Mouse (Mus musculus) embryonic fibroblast, embryonic 13.5 days (primary cell): Measurements from ENCODE around the gene Fnbp1. TPM values are rescaled to one million over a fixed set of nuclear protein-coding genes. Genes with fewer than 3 reads are reported as not detected.
"Not testable (repeated sequence)": the region's sequence is repeated elsewhere in the genome, so short reads cannot be mapped to it uniquely, and the experiment has no call there.

Experiments used
- H3K27ac ChIP-seq: 2 replicates; pipeline ENCODE4 v1.5.1; 2012; ENCODE audit warnings: low read length, control low read depth, inconsistent platforms; ENCODE audit not compliant: insufficient read depth
- H3K4me1 ChIP-seq: 2 replicates; pipeline ENCODE4 v1.6.1; 2011; ENCODE audit warnings: low read length; ENCODE audit not compliant: control insufficient read depth, insufficient read depth
- H3K4me3 ChIP-seq: 2 replicates; pipeline ENCODE4 v1.5.1; 2011; ENCODE audit warnings: mild to moderate bottlenecking, control low read depth, low read length; ENCODE audit not compliant: insufficient read depth
- CTCF ChIP-seq: IDR thresholded peaks from 2 replicates; pipeline ENCODE4 v1.5.1; 2011; ENCODE audit warnings: mild to moderate bottlenecking, control low read depth, low read length, moderate library complexity, borderline replicate concordance; ENCODE audit not compliant: insufficient read depth
- POLR2A ChIP-seq: IDR thresholded peaks from 2 replicates; pipeline ENCODE4 v1.6.1; 2011; ENCODE audit warnings: low read depth, mild to moderate bottlenecking, control low read depth, low read length, moderate library complexity
- polyA plus RNA-seq: library from polyadenylated mRNA; stranded (reverse); fragments of >200 nt; gene quantifications from 2 replicates; pipeline ENCODE4 v1.2.4, GENCODE M21; 2011; ENCODE audit warnings: low read depth; ENCODE audit not compliant: missing spikeins, insufficient read length

Gene Fnbp1
- polyA plus RNA-seq, 1 experiment: 75.6 TPM

DNA sequence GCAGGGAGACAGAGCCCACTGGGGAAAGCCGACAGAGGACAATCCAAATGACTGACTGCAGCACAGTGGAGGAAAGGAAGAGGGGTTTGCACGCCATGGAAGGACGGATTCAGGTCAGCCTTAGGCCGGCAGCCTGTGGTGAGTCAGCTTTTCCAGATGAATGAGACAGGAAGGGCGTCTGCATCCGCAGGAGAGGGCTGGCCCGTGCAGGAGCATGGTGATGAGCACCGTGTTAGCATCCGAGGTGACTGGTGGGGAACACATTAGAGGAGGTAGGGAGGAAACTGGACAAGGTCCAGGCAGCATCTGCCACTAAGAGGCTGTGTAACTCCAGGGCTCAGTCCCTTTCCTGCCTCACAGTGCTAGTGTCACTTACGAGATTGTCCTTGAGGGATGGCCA is 27.2 kb upstream of the Fnbp1 start:
- Histone ChIP-seq H3K27ac (no peak overlapping the region), H3K4me1 (peaks cover 13% of the 10 kb centered on the region), H3K4me3 (no peak overlapping the region)
- no peak for TF ChIP-seq CTCF

DNA sequence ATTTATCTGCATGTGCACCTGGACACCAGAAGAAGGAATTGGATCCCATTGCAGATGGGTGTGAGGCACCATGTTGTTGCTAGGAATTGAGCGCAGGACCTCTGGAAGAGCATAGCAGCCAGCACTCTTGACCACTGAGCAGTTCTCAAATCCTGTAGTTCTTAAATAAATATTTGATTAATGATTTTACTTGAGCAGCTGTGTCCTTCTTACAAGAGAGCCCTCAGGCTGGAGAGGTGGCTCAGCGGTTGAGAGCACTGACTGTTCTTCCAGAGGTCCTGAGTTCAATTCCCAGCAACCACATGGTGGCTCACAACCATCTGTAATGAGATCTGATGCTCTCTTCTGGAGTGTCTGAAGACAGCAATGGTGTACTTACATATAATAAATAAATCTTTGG is 25.8 kb upstream of the Fnbp1 start:
- H3K4me3 ChIP-seq, H3K27ac ChIP-seq: not testable (repeated sequence)
- H3K4me1 ChIP-seq: peaks cover 14% of the 10 kb centered on the region

DNA sequence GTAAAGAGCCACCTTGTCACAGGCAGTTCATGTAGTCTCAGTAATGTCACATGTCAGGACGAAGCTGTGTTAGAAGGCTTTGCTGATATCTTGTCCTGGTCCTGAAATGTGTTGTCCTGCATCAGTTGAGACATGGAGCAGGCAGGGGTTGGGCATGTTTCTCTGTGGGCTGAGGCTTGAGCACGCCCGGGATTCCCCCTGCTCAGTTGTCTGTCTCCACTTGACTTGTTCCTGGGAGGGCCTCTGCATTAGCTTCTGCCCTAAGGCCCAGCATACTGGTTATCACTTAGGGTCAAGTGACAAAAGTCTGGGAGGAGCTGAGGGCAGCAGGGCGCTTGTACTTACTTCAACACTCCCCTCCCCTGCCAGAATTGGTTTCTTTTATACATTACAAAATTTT is 23.7 kb upstream of the Fnbp1 start:
- TF ChIP-seq POLR2A (no peak), CTCF (no peak)
- Histone ChIP-seq H3K27ac (peak overlapping the region; percentile 4; the same call in 1 of the 2 replicates), H3K4me1 (peaks cover 14% of the 10 kb centered on the region), H3K4me3 (no peak overlapping the region)

DNA sequence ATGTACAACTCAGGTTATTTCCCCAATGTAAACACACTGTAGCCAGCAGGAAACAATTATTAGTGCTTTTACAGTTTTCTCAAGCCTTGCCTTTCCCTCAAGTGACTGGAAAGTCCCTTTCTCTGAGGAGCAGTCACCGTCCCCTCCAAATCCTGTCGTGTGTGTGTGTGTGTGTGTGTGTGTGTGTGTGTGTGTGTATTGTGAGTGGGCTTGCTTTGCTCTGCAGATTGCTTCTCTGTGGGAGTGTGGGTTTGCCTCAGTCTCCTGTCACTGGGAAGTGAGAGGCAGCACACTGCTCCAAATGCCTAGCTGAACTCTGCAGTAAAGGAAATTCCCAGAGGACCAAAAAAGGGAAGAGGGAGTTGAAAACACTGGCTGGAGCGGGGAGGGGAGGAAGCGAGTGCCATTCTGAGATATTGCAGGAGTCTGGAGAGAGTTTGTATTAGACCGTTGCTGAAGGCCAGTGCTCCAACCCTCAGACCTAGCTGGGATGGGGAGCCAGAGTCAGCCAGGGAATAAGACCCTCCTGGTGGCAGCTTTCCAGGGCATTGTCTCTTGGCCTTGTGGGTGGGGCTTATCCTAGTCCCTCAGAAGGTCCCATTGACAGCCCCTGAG is 23.1 kb upstream of the Fnbp1 start:
- H3K4me1 ChIP-seq: peaks cover 14% of the 10 kb centered on the region
- TF ChIP-seq CTCF (no peak), POLR2A (no peak)
- H3K4me3 ChIP-seq: no peak overlapping the region
- peak overlapping the region; percentile 4; the same call in 1 of the 2 replicates for H3K27ac ChIP-seq

DNA sequence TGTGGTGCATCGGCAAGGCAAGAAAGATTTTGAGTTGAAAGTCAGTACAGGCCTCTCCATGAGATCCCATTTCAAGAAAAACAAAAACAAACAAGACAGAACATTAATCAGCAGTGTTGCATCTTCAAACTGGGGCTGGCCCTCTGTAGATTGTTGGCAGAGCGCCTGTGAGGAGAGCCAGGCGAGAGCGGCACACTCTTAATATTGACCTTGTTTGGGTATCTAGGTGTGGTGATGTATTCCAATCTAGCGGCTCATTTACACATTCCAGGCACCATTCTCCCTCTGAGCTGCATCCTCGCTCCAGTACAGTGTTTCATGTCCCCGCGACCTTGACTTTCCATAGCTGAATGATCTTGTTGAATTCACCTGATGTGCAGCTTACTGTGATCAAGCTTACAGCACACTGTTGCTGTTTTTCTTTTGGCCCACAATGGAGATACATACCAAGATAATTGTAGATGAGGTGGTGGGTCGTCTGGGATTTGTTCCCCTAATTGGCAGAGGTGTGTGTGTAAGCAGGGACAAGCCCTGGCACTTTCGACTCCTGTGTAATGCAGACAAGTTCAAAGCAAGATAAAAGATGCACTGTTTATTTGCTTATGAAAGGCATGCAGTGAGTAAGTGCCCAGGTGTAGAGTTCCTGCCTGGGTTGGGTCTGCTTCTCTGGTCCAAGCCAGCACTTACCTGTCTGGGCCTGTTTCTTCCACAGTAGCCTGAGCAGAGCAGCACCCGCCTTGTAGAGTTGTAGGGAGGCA is 21.7 kb upstream of the Fnbp1 start:
- TF ChIP-seq CTCF (no peak), POLR2A (no peak)
- no peak overlapping the region for H3K4me3 ChIP-seq
- H3K27ac ChIP-seq: no peak overlapping the region
- peaks cover 14% of the 10 kb centered on the region for H3K4me1 ChIP-seq

DNA sequence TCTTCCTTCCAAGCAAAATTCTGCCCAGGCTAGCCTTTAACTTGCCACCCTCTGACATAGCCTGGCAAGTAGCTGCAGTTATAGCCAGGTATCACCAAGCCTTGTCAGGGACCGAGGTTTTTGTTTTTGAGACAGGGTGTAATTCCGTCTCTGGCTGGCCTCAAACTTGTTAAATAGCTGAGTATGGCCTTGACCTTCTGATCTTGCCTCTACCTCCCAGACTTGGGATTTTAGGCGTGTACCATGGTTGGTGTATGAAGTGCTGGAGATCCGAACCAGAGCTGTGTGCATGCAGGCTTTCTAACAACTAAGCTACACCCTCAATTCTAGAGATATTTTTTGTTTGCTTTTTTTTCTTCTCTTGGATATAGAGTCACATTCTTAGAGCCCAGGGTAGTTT is 19.8 kb upstream of the Fnbp1 start:
- no peak for TF ChIP-seq POLR2A
- no peak for TF ChIP-seq CTCF
- Histone ChIP-seq H3K4me1 (peaks cover 14% of the 10 kb centered on the region), H3K27ac (no peak overlapping the region), H3K4me3 (no peak overlapping the region)

DNA sequence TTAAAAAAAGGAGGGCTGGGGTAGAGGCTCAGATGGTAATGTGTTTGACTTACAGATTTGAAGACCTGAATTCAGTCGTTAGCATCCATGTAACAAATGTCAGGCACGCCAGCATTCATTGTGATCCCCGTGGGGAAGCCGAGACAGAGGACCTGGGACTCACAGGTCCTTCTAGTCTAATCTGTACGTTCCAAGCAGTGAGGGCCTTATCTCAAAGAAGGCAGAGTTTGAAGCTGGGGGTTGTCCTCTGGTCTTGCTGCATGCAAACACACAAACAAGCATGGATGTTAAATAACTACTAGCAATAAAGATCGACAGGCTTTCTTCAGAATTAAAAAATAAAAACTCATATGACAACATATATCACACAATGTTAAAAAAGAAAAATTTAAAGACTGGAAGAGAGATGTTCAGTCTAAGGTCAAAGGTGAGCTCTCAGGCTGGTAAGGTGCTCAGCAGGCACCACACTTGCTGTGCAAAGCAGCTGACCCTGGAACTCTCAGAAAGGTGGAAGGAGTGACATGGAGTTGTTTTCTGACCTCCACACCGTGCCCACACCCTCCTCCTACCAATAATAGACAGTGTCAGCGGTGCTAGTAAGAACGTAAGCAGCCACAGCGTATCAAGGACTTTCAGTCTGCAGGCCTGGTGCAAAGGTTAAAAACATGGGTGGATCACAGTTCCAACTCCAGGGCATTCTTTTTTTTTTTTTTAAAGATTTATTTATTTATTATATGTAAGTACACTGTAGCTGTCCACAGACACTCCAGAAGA is 18.5 kb upstream of the Fnbp1 start:
- Histone ChIP-seq H3K4me3 (no peak overlapping the region), H3K4me1 (peaks cover 12% of the 10 kb centered on the region), H3K27ac (no peak overlapping the region)
- TF ChIP-seq CTCF: no peak

DNA sequence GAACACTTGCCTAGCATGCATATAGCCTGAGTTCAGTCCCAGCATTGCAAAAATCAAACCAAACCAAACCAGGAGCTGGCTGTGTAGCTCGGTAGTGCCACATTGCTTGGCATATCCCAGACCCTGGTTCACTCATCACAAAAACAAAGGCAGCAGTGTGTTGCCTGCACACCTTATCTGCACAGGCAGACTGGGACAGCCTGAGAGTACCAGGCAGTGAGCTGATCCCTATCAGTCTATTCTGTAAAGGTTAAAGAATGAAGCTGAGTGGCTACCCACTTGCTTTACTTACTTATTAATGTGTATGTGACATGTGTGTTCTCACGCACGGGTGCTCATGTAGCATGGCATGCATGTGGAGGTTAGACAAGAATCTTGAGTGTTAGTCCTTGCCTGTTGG is 15.0 kb upstream of the Fnbp1 start:
- H3K27ac ChIP-seq: no peak overlapping the region
- no peak overlapping the region for H3K4me3 ChIP-seq
- TF ChIP-seq CTCF: no peak
- no peak for TF ChIP-seq POLR2A
- H3K4me1 ChIP-seq: peaks cover 2% of the 10 kb centered on the region; the same call in 1 of the 2 replicates

DNA sequence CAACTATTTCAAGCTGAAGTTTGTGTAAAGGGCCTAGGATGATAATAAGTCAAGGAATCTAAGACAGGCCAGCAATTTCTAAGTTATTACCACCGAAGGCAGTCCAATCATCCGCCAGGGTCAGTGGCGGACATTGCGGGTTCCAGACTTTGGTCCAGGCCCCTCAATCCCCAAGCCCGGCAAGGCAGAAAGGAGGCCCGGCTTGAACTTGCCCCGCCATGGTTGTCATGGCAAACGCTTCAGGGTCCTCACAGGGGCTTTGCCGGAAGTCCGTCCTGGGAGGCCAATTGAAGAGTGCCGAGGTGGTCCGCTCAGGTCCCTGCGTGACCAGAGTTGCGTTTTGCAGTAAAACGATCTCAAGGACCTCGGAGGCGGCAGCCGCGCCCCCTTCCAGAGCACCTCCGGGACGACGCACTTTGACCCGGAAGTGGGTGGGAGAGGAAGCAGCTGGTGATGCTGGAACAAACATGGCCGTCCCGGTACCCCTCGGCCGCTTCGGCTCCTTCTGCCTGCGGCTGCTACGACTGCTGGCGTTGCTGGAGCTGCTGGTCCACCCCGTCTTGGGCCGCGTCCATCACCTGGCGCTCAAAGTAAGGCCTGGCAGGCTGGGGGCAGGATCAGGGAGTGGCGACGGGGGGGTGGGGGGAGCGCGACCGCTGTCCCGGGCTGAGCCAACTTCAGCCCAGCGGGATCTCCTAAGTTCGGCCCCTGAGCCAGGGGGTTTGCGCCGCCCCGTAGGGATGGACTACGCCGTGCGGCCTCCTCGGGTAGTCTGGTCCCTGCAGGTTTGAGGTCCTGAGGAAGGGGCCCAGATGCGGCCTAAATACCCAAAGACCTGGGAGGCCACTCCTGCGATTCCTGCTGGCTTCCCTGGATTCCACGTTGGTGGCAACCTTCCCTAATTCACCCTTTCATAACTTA is 10.3 kb upstream of the Fnbp1 start, which contains the start of gene Gpr107:
Gpr107 (plus strand) TSS at position 425 of the 921 bp plus-strand sequence.
- Histone ChIP-seq H3K4me1 (peaks cover 2% of the 10 kb centered on the region; the same call in 1 of the 2 replicates), H3K4me3 (peak within 1 kb of the TSS; percentile 71), H3K27ac (peak within 1 kb of the TSS; percentile 42; the same call in 1 of the 2 replicates)
- TF ChIP-seq POLR2A: peak; percentile 83
- no peak for TF ChIP-seq CTCF

DNA sequence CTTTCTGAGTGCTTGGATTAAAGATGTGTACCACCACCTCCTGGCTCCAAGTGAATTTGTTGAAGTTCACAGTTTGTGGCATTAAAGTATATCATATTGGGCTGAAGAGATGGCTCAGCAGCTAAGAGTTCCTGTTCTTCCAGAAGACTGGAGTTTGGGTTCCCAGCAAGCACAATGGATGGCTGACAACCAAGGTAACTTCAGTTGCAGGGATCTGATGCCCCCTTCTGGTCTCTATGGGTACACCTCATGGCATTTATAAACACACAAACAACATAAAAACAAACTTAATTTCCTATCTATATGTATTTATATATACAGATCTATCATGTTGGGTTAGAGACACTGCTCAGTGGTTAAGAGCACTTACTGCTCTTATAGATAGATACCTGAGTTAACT is 9.0 kb upstream of the Fnbp1 start:
- TF ChIP-seq CTCF (no peak), POLR2A (no peak)
- Histone ChIP-seq H3K4me3 (no peak overlapping the region), H3K4me1 (peaks cover 2% of the 10 kb centered on the region; the same call in 1 of the 2 replicates), H3K27ac (no peak overlapping the region)
